Mouse (Mus musculus): Measurements from ENCODE around the gene Nid1. TPM values are rescaled to one million over a fixed set of nuclear protein-coding genes. Genes with fewer than 3 reads are reported as not detected.
"Not testable (repeated sequence)": the region's sequence is repeated elsewhere in the genome, so short reads cannot be mapped to it uniquely, and the experiment has no call there.

Nid1 gene
- total RNA-seq, 2 experiments from 2014 or later = 26.0 to 27.1 TPM

DNA sequence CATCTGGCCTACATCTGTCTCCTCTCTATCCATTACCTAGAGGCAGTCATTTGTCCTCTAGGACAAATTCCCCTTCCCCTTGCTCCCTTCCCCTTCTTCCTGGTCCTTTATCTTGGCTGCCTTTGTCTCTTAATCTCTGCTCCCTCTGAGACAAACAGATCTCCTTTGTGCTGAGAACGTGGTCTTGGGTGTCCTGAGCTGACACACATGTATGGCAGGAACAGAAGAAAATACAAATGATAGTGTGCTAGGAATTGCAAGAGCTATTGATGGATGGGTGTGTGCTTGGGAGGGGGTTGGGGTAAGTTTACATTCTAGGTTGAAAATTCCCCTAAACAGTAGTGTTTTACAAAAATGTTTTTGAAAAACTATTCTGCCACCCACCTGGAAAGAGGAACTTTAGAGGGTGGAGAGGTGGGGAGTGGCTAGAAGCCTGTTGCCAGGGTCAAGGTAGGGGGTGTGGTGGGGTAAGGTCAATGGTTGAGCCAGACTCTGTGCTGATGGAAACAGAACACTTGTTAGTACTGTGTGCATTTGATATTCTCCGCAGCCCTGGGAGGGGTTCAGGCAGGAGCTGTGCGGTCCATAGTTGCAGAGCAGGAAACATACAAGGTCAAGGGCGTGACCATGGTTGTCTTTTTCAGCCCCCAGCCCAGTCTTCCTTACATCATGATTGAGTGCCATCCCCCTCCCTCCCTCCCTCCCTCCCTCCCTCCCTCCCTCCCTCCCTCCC is 9.5 kb downstream of the Nid1 start:
- intact Hi-C loops (cut with DNase I) = loop anchor here (10.0 kb wide), 1 partner anchor 732 kb away; no protein-coding TSS in a partner anchor
- not testable (repeated sequence) for DNase-seq (ENCODE audit: extremely low spot score in 1 of 2, low spot score in 2 of 2)

GRCm38 (mm10) chr13:13449981-13450380 is 12.6 kb downstream of the Nid1 start:
- intact Hi-C loops (cut with DNase I) = loop anchor here (10.0 kb wide), 1 partner anchor 735 kb away; no protein-coding TSS in a partner anchor
- DNase-seq (ENCODE audit: extremely low spot score in 1 of 2, low spot score in 2 of 2) = not testable (repeated sequence)

GRCm38 (mm10) chr13:13450931-13451330 is 13.6 kb downstream of the Nid1 start:
- intact Hi-C loops (cut with DNase I); DNase-seq (ENCODE audit: extremely low spot score in 1 of 2, low spot score in 2 of 2): not testable (repeated sequence)

DNA sequence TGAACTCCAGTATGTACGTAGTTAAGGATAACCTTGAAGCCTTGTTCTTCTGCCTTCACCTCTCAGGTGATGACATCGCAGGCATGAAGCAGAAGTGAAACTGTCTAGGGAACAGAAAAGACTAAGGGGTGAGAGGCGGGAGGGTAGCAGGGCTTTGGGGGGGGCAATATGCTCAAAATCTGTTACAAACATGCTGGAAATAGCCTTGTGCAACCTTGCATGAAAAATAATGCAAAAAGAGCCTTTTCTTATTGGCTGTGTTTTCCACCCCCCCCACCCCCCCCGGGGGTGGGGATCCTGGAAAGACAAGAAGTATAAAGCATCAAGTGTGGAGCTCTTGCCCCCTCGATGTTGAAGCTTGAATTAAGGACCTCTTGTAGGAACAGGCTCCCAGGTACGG is 16.0 kb downstream of the Nid1 start:
- DNase-seq (ENCODE audit: extremely low spot score in 1 of 2, low spot score in 2 of 2); intact Hi-C loops (cut with DNase I): not testable (repeated sequence)

DNA sequence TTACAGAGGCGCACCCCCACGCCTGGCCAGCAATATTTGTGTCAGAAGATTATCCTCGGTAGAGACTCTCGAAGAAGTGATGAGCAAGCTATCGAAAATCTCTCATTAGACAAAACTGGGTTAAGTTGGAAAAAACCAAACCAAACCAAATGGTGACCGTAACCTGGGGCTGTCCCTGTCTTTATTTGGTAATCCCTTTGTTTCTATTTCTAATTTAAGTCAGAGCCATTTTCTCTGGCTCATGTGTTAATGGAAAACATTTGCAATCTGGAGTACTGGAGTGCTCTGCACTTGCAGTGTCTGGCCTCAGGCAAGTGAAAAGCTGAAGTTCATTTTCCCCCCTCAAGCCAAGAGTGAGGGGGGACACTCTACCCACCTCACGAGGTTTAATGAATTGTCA is 16.9 kb downstream of the Nid1 start:
- DNase-seq (ENCODE audit: extremely low spot score in 1 of 2, low spot score in 2 of 2); intact Hi-C loops (cut with DNase I): not testable (repeated sequence)

DNA sequence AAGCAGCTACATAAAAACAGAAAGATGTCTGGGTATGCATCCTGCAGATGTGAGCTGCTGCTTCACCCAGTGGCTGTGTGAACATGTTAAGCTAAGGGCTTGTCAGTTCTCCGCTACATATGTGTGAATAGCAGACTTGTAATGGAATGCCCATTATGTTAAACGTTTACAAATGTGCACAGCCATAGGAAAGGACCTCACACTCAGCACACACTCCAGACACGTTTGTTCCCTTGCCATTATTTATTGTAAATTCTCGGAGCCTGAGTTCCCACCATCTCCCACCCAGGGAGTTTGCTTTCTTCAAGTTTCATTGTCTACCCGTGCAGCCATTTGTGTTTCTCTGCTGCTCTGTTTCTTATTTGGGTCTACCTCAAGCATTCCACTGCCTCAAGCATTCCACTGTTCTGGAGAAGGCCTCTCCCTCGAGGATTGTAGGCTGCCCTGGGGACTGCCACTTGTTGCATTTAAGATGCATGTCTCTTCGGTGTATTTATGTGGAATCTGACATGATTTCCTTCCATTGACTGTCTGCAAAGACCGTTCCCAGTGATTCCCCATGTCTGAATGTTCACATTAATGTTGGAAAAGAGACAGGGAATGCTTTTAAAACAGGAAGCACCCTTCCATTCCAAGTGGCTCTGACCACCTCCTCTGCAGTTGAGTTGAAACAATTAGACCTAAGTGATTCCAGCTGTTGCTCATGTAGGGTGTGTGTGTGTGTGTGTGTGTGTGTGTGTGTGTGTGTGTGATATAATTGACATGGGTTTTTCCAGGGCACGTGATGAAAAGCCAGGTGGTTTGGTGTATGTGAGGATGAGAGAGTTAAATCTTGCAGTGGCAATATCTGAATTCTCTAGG is 18.5 kb downstream of the Nid1 start:
- DNase-seq (ENCODE audit: extremely low spot score in 1 of 2, low spot score in 2 of 2); intact Hi-C loops (cut with DNase I): not testable (repeated sequence)

GRCm38 (mm10) chr13:13458138-13458737 is 20.9 kb downstream of the Nid1 start:
- DNase-seq (ENCODE audit: extremely low spot score in 1 of 2, low spot score in 2 of 2) = no peak
- intact Hi-C loops (cut with DNase I) = no loop called here

DNA sequence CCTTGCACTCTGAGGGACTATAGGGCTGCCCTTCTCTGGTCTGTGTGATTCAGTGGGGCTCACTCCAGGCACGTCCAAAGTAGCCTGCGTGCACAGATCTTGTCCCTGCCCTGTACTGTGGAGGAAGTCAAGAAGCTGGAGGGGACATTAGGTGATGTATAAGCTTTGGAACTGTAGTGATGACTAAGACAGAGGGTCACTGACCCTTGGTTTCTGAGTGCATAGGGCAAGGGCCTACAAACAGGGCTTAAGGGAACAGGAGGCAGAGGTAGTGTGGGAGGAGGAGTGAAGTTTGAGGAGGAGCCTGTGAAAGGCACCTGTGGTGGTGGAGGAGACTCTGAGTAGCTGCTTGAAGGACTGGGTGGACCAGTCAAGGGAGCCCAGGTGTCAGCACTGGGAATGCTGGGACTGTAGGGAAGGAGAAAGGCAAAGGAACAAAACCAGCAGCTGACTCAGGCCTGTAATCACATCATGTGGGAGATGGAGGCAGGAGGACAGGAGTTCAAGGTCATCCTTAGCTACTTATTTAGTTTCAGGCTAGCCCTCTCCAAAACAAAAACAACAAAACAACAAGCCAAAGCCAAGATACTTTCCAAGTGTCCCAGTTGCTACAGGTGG is 23.3 kb downstream of the Nid1 start:
- intact Hi-C loops (cut with DNase I) = no loop called here
- no peak for DNase-seq (ENCODE audit: extremely low spot score in 1 of 2, low spot score in 2 of 2)

- intact Hi-C loops (cut with DNase I) = no loop called here
- DNase-seq (ENCODE audit: extremely low spot score in 1 of 2, low spot score in 2 of 2) = peak in 1 of 2 experiments; percentile 52
These were observed 24.3 kb downstream of the Nid1 start for GRCm38 (mm10) chr13:13461446-13462192.

DNA sequence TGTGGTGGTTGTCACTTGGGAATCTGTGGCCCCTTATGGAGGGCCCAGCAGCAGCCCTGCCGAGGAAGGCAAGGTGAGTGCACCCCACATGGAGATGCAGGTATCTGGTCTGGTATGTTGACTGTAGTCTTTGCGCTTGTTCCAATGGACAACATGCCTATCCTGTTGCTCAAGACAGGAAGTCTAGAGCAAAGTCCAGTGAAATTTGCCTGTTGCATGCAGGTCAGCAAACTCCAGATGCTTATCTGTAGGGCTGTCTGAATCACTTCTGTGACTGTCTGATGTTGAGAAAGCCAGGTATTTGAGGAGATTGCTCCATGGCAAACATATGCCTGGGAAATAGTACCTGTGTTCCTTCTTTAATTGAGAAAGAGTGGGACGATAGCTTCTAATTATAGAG is 26.6 kb downstream of the Nid1 start:
- intact Hi-C loops (cut with DNase I) = no loop called here

DNA sequence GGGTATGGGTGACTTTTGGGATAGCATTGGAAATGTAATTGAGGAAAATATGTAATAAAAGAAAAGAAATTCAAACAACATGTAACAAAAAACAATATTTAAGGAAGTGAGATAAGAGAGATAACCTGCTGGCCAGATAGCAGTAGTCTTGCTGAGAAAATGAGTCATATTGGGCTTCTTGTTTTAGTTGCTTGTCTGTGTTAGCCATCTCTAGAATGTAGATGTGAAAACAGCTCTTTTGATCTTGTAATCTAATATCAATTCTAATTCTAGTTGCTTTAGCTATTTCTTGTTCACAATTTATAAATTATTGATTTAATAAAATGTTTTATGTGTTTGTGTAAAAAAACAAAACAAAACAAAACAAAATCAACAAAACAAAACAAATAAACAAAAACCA is 29.9 kb downstream of the Nid1 start:
- DNase-seq (ENCODE audit: extremely low spot score in 1 of 2, low spot score in 2 of 2); intact Hi-C loops (cut with DNase I): not testable (repeated sequence)

More for the DNA sequence above, 26.6 kb downstream of the Nid1 start:
- no peak for DNase-seq (ENCODE audit: extremely low spot score in 1 of 2, low spot score in 2 of 2)

- intact Hi-C loops (cut with DNase I) = no loop called here
These were observed 31.2 kb downstream of the Nid1 start for GRCm38 (mm10) chr13:13468513-13468912.

GRCm38 (mm10) chr13:13471334-13471757 is 34.0 kb downstream of the Nid1 start:
- DNase-seq (ENCODE audit: extremely low spot score in 1 of 2, low spot score in 2 of 2) = no peak
- intact Hi-C loops (cut with DNase I) = no loop called here

More at GRCm38 (mm10) chr13:13468513-13468912, 31.2 kb downstream of the Nid1 start:
- no peak for DNase-seq (ENCODE audit: extremely low spot score in 1 of 2, low spot score in 2 of 2)

GRCm38 (mm10) chr13:13474464-13474863 is 37.1 kb downstream of the Nid1 start:
- intact Hi-C loops (cut with DNase I); DNase-seq (ENCODE audit: extremely low spot score in 1 of 2, low spot score in 2 of 2): not testable (repeated sequence)

DNA sequence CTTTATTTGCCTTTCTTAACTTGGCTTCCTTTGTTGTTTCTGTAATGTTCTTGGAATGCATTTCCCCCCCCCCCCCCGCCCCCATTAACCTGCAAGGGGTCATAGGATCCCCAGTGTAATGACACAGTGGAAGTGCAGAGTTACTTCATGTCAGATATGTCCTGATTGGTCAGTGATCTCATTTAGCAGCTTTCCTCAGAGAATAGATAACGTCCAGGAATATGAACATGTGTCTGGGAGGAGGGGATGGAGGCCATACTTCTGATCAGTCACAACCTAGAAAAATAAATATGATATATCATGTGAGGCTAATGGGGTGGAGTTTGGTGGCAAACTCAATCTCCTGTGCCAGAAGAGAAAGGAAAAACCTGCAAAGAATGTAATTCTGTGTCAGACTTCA is 37.6 kb downstream of the Nid1 start:
- DNase-seq (ENCODE audit: extremely low spot score in 1 of 2, low spot score in 2 of 2) = no peak
- intact Hi-C loops (cut with DNase I) = no loop called here

DNA sequence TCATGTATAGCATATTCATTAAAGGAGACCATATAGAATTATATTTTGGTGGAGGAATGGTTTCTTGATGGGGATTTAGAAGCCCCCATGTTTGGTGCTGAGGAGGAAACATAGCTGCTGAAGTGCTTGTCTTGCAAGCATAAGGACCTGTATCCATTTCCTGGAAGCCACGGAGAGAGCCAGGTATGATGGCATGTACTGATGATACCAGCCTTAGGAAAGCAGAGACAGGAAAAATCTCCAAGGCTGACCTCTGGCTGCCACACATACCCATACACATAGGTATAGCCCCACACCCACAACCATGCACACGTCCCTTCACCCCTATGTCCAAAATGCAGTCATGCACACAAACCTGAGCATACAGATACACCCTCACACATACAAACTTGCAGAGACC is 39.2 kb downstream of the Nid1 start:
- no peak for DNase-seq (ENCODE audit: extremely low spot score in 1 of 2, low spot score in 2 of 2)
- intact Hi-C loops (cut with DNase I) = no loop called here

- no peak for DNase-seq (ENCODE audit: extremely low spot score in 1 of 2, low spot score in 2 of 2)
- intact Hi-C loops (cut with DNase I) = no loop called here
These were observed 39.7 kb downstream of the Nid1 start for GRCm38 (mm10) chr13:13477046-13477445.

DNA sequence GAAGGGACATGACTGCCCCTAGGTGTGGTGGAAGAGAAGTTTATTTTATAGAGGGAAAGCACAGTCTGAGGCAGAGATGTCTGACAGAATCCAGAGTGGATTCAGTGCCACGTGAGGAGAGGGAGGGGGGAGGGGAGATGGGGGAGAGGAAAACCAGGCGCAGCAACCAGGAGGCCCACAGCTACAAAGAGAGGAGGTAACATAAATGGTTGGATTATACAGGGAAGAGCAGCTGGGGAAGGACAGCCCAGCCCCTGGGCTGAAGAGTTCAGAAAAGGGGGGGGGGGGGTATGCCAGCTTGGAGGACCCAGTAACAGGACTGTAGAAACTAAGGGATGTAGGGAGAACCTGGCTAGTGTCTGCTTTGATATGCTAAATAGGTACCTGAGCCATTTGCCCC is 42.6 kb downstream of the Nid1 start:
- no peak for DNase-seq (ENCODE audit: extremely low spot score in 1 of 2, low spot score in 2 of 2)
- intact Hi-C loops (cut with DNase I) = no loop called here

Measured in left cerebral cortex, postnatal 10 days (tissue).